Mouse (Mus musculus): Measurements from ENCODE around the gene Mrpl33. TPM values are rescaled to one million over a fixed set of nuclear protein-coding genes. Genes with fewer than 3 reads are reported as not detected.

Mrpl33 gene
- polyA plus RNA-seq, 1 experiment from 2014 or later, result 82.1 TPM

DNA sequence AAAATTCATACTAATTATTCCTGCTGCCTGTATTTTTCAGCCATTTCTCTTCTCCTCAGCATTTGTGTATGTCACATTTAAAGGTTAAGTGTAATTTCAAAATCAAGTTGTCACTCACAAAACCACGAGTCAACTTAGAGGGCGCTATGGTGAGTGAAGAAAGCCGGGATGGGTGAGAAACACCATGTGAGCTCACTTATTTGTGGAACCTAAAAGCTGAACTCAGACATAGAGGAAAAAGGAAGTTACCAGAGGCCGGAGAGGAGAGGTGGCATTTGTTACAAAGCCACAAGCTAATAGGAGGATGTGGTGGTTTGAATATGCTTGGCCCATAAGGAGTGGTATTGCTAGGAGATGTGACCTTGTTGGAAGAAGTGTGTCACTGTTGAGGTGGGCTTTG is 83.4 kb downstream of the Mrpl33 start:
- no peak overlapping the region for H3K4me3 ChIP-seq (ENCODE audit: inconsistent target)
- H3K27ac ChIP-seq, result no peak overlapping the region
- no peaks in the 10 kb centered on the region for H3K36me3 ChIP-seq (ENCODE audit: inconsistent target)
- H3K79me2 ChIP-seq (ENCODE audit: inconsistent target), result no peaks in the 10 kb centered on the region
- 35% methylated on average over 4 of the region's 4 CpGs for WGBS (ENCODE audit: missing documents)

GRCm38 (mm10) chr5:31682305-31682704 is 85.6 kb downstream of the Mrpl33 start:
- Histone ChIP-seq H3K27ac (no peak overlapping the region), H3K36me3 (ENCODE audit: inconsistent target) (no peaks in the 10 kb centered on the region), H3K4me3 (ENCODE audit: inconsistent target) (no peak overlapping the region), H3K79me2 (ENCODE audit: inconsistent target) (no peaks in the 10 kb centered on the region)
- 94% methylated on average over 1 of the region's 1 CpGs for WGBS (ENCODE audit: missing documents)

GRCm38 (mm10) chr5:31686040-31686439 is 89.3 kb downstream of the Mrpl33 start:
- Histone ChIP-seq H3K4me3 (ENCODE audit: inconsistent target) (no peak overlapping the region), H3K36me3 (ENCODE audit: inconsistent target) (no peaks in the 10 kb centered on the region), H3K79me2 (ENCODE audit: inconsistent target) (no peaks in the 10 kb centered on the region), H3K27ac (no peak overlapping the region)
- 94% methylated on average over 2 of the region's 2 CpGs for WGBS (ENCODE audit: missing documents)

DNA sequence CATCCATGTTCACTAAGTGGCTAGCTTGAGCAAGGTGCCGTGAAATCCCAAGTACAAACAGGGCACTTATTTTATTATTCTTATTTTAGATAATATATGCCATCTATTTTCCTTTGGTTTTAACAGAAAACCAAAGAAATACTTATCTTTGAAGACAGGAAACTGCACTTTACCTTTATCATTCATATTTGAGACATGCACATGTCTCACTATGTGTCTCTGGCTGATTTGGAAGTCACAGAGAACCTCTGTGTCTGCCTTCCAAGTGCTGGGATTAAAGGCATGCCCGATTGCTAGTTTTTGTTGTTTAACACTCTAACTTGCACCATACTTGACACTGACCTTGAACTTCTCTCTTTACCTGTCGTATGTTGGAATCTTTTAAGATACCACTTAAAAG is 91.2 kb downstream of the Mrpl33 start:
- Histone ChIP-seq H3K27ac (no peak overlapping the region), H3K79me2 (ENCODE audit: inconsistent target) (no peaks in the 10 kb centered on the region), H3K36me3 (ENCODE audit: inconsistent target) (no peaks in the 10 kb centered on the region), H3K4me3 (ENCODE audit: inconsistent target) (no peak overlapping the region)
- WGBS (ENCODE audit: missing documents), result 100% methylated on average over 3 of the region's 3 CpGs

DNA sequence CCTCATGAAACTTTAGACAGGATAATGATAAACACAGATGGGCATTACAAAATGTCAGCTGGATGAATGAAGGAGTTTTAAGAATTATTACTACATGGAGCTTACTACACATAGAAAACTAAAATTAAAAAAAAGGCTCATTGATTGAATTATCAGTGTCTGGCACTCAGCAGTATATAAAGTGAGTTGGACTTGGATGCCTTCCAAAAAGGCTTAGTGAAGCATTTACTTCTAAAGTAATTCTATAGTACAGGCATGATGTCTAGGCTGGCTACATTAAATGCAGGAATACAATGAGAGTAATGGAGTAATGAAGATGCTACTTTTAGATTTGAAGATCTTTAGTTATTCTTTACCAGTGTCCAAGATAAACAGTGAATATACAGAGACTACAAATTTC is 96.5 kb downstream of the Mrpl33 start:
- Histone ChIP-seq H3K79me2 (ENCODE audit: inconsistent target) (peaks cover 25% of the 10 kb centered on the region; the same call in 1 of the 2 replicates), H3K27ac (no peak overlapping the region), H3K36me3 (ENCODE audit: inconsistent target) (no peaks in the 10 kb centered on the region), H3K4me3 (ENCODE audit: inconsistent target) (no peak overlapping the region)

GRCm38 (mm10) chr5:31696971-31697643 is 100.4 kb downstream of the Mrpl33 start, which contains the start of gene Rbks:
TSS of gene Rbks (minus strand) at chr5:31697627.
- 3% methylated on average over 18 of the region's 18 CpGs for WGBS (ENCODE audit: missing documents)
- no peaks in the 10 kb centered on the region; the same call in 1 of the 2 replicates for H3K36me3 ChIP-seq (ENCODE audit: inconsistent target)
- peaks cover 52% of the 10 kb centered on the region; the same call in 1 of the 2 replicates for H3K79me2 ChIP-seq (ENCODE audit: inconsistent target)
- H3K4me3 ChIP-seq (ENCODE audit: inconsistent target), result peak within 1 kb of the TSS; percentile 81
- peak within 1 kb of the TSS; percentile 94 for H3K27ac ChIP-seq

- H3K27ac ChIP-seq, result peak within 1 kb of the TSS; percentile 94
- H3K79me2 ChIP-seq (ENCODE audit: inconsistent target), result peaks cover 52% of the 10 kb centered on the region; the same call in 1 of the 2 replicates
- peak within 1 kb of the TSS; percentile 81 for H3K4me3 ChIP-seq (ENCODE audit: inconsistent target)
- H3K36me3 ChIP-seq (ENCODE audit: inconsistent target), result peaks cover 3% of the 10 kb centered on the region; the same call in 1 of the 2 replicates
- under 1% methylated on average over 67 of the region's 71 CpGs for WGBS (ENCODE audit: missing documents)
Measured at GRCm38 (mm10) chr5:31697644-31698296, 101.0 kb downstream of the Mrpl33 start, which contains the start of gene Babam2. TSS of gene Babam2 (plus strand) at chr5:31697684.

DNA sequence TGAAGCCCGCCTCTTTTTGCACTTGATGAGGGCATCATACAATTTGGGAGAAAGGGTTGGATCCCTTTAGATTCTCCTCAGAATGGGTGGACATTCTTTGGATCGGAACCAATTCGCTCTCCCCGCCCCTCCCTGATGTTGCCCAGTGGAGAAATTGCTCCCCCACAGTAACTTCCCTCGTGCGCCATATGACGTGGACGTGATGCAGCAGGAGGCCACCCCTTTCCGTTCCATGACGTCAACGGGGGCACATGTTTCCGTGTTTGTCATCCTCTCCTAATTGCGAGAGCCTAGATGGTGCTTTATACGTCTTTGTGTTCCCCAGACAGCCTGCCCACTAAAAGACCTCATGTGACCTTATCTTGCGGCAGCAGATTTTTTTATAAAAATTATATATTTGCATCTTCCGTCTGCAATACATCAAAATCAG is 101.6 kb downstream of the Mrpl33 start:
- H3K36me3 ChIP-seq (ENCODE audit: inconsistent target), result peaks cover 6% of the 10 kb centered on the region
- H3K27ac ChIP-seq, result peak overlapping the region; percentile 94
- peaks cover 52% of the 10 kb centered on the region; the same call in 1 of the 2 replicates for H3K79me2 ChIP-seq (ENCODE audit: inconsistent target)
- 0% methylated on average over 16 of the region's 16 CpGs for WGBS (ENCODE audit: missing documents)
- peak overlapping the region; percentile 81 for H3K4me3 ChIP-seq (ENCODE audit: inconsistent target)

- Histone ChIP-seq H3K36me3 (ENCODE audit: inconsistent target) (peaks cover 12% of the 10 kb centered on the region), H3K27ac (peak overlapping the region; percentile 94), H3K79me2 (ENCODE audit: inconsistent target) (peaks cover 52% of the 10 kb centered on the region; the same call in 1 of the 2 replicates), H3K4me3 (ENCODE audit: inconsistent target) (peak overlapping the region; percentile 81)
- 54% methylated on average over 4 of the region's 4 CpGs for WGBS (ENCODE audit: missing documents)
Measured at GRCm38 (mm10) chr5:31698931-31699330, 102.2 kb downstream of the Mrpl33 start.

- Histone ChIP-seq H3K79me2 (ENCODE audit: inconsistent target) (peaks cover 52% of the 10 kb centered on the region; the same call in 1 of the 2 replicates), H3K4me3 (ENCODE audit: inconsistent target) (no peak overlapping the region), H3K36me3 (ENCODE audit: inconsistent target) (peaks cover 16% of the 10 kb centered on the region), H3K27ac (peak overlapping the region; percentile 94; the same call in 1 of the 2 replicates)
Measured at GRCm38 (mm10) chr5:31699397-31699796, 102.7 kb downstream of the Mrpl33 start.

DNA sequence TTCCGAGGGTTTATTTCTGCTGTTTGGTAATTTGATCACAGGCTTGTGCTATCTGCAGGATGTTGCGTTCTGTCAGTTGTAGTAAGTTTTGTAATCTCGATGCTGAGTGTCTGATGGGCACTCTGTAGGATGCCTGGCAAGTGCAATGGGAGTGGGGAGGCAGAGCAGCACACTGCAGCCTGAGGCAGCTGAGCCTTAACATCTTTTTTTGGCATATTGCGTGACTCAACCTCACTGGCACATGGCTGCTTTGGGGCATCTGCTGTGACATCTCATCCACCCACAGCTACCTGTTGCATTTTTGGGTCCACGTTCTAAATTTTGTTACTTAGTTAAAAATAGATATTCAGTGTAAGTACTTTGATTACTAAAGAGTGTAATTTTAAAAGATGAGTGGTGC is 108.2 kb downstream of the Mrpl33 start:
- H3K36me3 ChIP-seq (ENCODE audit: inconsistent target), result peaks cover 16% of the 10 kb centered on the region
- H3K27ac ChIP-seq, result no peak overlapping the region
- H3K79me2 ChIP-seq (ENCODE audit: inconsistent target), result peaks cover 20% of the 10 kb centered on the region; the same call in 1 of the 2 replicates
- no peak overlapping the region for H3K4me3 ChIP-seq (ENCODE audit: inconsistent target)
- WGBS (ENCODE audit: missing documents), result 78% methylated on average over 5 of the region's 5 CpGs

- no peak overlapping the region for H3K27ac ChIP-seq
- 81% methylated on average over 3 of the region's 4 CpGs for WGBS (ENCODE audit: missing documents)
- peaks cover 4% of the 10 kb centered on the region; the same call in 1 of the 2 replicates for H3K79me2 ChIP-seq (ENCODE audit: inconsistent target)
- peaks cover 16% of the 10 kb centered on the region for H3K36me3 ChIP-seq (ENCODE audit: inconsistent target)
- no peak overlapping the region for H3K4me3 ChIP-seq (ENCODE audit: inconsistent target)
Measured at GRCm38 (mm10) chr5:31706826-31707225, 110.1 kb downstream of the Mrpl33 start.

DNA sequence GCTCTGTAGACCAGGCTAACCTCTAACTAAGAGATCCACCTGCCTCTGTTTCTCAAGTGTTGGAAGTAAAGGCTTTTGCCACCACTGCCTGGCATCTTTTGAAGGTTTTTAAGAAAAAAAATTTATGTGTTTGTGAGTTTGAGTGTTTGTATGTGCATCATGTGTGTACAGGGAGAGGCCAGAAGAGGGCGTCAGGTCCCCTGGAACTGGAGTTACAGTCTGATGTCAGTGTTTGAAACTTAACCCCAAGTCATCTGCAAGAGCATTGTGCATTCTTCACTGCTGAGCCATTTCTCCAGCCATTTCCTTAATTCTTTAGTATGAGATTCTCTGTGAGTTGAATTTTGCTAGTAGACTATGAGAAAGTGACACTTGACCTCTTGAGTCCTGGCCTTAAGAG is 112.7 kb downstream of the Mrpl33 start:
- H3K4me3 ChIP-seq (ENCODE audit: inconsistent target), result no peak overlapping the region
- H3K79me2 ChIP-seq (ENCODE audit: inconsistent target), result peaks cover 4% of the 10 kb centered on the region; the same call in 1 of the 2 replicates
- H3K36me3 ChIP-seq (ENCODE audit: inconsistent target), result no peaks in the 10 kb centered on the region
- no peak overlapping the region for H3K27ac ChIP-seq
- 71% methylated on average over 1 of the region's 1 CpGs for whole genome bisulfite sequencing (ENCODE audit: missing documents)

GRCm38 (mm10) chr5:31713280-31713711 is 116.6 kb downstream of the Mrpl33 start:
- Histone ChIP-seq H3K27ac (no peak overlapping the region), H3K4me3 (ENCODE audit: inconsistent target) (no peak overlapping the region), H3K36me3 (ENCODE audit: inconsistent target) (no peaks in the 10 kb centered on the region)

GRCm38 (mm10) chr5:31713841-31714264 is 117.1 kb downstream of the Mrpl33 start:
- Histone ChIP-seq H3K27ac (no peak overlapping the region), H3K4me3 (ENCODE audit: inconsistent target) (no peak overlapping the region), H3K79me2 (ENCODE audit: inconsistent target) (peaks cover 13% of the 10 kb centered on the region; the same call in 1 of the 2 replicates), H3K36me3 (ENCODE audit: inconsistent target) (no peaks in the 10 kb centered on the region)
- WGBS (ENCODE audit: missing documents), result 34% methylated on average over 5 of the region's 5 CpGs

More at GRCm38 (mm10) chr5:31713280-31713711, 116.6 kb downstream of the Mrpl33 start:
- peaks cover 13% of the 10 kb centered on the region; the same call in 1 of the 2 replicates for H3K79me2 ChIP-seq (ENCODE audit: inconsistent target)
- WGBS (ENCODE audit: missing documents), result 48% methylated on average over 2 of the region's 2 CpGs

Data from macrophage (primary cell).